Mouse (Mus musculus) CH12.LX (cell line): ENCODE results near the gene Syne3. TPM values are rescaled to one million over a fixed set of nuclear protein-coding genes. Genes with fewer than 3 reads are reported as not detected.

Source experiments
- DNase-seq: peaks from one replicate; pipeline ENCODE4 v3.0.0-alpha.2; 2013; ENCODE audit errors: extremely low read depth
- H3K27ac ChIP-seq: 2 replicates; pipeline ENCODE4 v1.5.1; 2012; ENCODE audit warnings: low read depth, mild to moderate bottlenecking, control low read depth, moderate library complexity; ENCODE audit not compliant: insufficient read depth
- H3K27me3 ChIP-seq: replicated peaks from 2 replicates; pipeline ENCODE3; 2012; ENCODE audit warnings: inconsistent platforms
- H3K36me3 ChIP-seq, 2 experiments: replicated peaks in 1 of 2; 2 replicates each; pipeline versions ENCODE3 to v1.6.1; 2012; ENCODE audit warnings: inconsistent platforms in 1 of 2, low read length in 1 of 2, mild to moderate bottlenecking in 1 of 2, mixed read lengths in 1 of 2, moderate library complexity in 1 of 2; ENCODE audit not compliant: control insufficient read depth in 1 of 2, insufficient read depth in 1 of 2
- H3K4me1 ChIP-seq, 2 experiments: 2 replicates each; pipeline ENCODE4 v1.6.1; 2012; ENCODE audit warnings: inconsistent platforms in 1 of 2, moderate library complexity in 1 of 2; ENCODE audit not compliant: insufficient read depth in 2 of 2, control insufficient read depth in 1 of 2
- H3K4me2 ChIP-seq: 2 replicates; pipeline ENCODE4 v1.6.1; 2012; ENCODE audit warnings: low read depth, mild to moderate bottlenecking, control low read depth; ENCODE audit not compliant: poor library complexity, insufficient read depth, severe bottlenecking
- H3K4me3 ChIP-seq, 3 experiments: fragments of 150-350 bp in 1 of 3; sonication (generic) in 1 of 3; replicated peaks in 1 of 3; 2 replicates each; pipeline versions ENCODE3 to v1.5.1; 2011 to 2012; ENCODE audit warnings: low read depth in 2 of 3, low read length in 2 of 3, mild to moderate bottlenecking in 2 of 3, moderate library complexity in 2 of 3, control low read depth in 1 of 3, improper control_type of control experiment in 1 of 3, inconsistent platforms in 1 of 3, mixed read lengths in 1 of 3; ENCODE audit not compliant: poor library complexity in 1 of 3
- H3K79me2 ChIP-seq: replicated peaks from 2 replicates; pipeline ENCODE4 v1.6.1; 2012; ENCODE audit warnings: mild to moderate bottlenecking, moderate library complexity; ENCODE audit not compliant: control insufficient read depth, poor library complexity, insufficient read depth, severe bottlenecking; ENCODE audit errors: extremely low read depth
- H3K9ac ChIP-seq: 2 replicates; pipeline ENCODE4 v1.6.1; 2012; ENCODE audit warnings: low read depth, mild to moderate bottlenecking, control low read depth, moderate library complexity; ENCODE audit not compliant: insufficient read depth
- H3K9me3 ChIP-seq: replicated peaks from 2 replicates; pipeline ENCODE3; 2012; ENCODE audit warnings: low read length, inconsistent platforms, mixed read lengths
- CHD1 ChIP-seq: IDR thresholded peaks from 2 replicates; pipeline ENCODE4 v1.6.1; 2012; ENCODE audit warnings: low read depth, low read length, improper control_type of control experiment, inconsistent platforms
- CHD2 ChIP-seq: IDR thresholded peaks from 2 replicates; pipeline ENCODE4 v1.6.1; 2011; ENCODE audit warnings: low read length, improper control_type of control experiment
- CTCF ChIP-seq, 2 experiments: IDR thresholded peaks in 1 of 2; conservative IDR thresholded peaks in 1 of 2; 2 replicates each; pipeline ENCODE4 v1.5.1; 2011 to 2012; ENCODE audit warnings: low read depth in 2 of 2, low read length in 2 of 2, improper control_type of control experiment in 1 of 2, inconsistent platforms in 1 of 2, mild to moderate bottlenecking in 1 of 2, moderate library complexity in 1 of 2
- EP300 ChIP-seq: IDR thresholded peaks from 2 replicates; pipeline ENCODE4 v1.6.1; 2011; ENCODE audit warnings: low read length, improper control_type of control experiment
- ETS1 ChIP-seq: conservative IDR thresholded peaks from 2 replicates; pipeline ENCODE4 v1.6.1; 2012; ENCODE audit warnings: low read depth, mild to moderate bottlenecking, inconsistent platforms, low read length, improper control_type of control experiment, moderate library complexity
- GABPA ChIP-seq: IDR thresholded peaks from 2 replicates; pipeline ENCODE4 v1.6.1; 2012; ENCODE audit warnings: low read depth, low read length, improper control_type of control experiment, inconsistent platforms; ENCODE audit not compliant: insufficient replicate concordance
- KAT2A ChIP-seq: IDR thresholded peaks from 2 replicates; pipeline ENCODE4 v1.6.1; 2012; ENCODE audit warnings: low read length, improper control_type of control experiment, inconsistent platforms; ENCODE audit not compliant: insufficient replicate concordance
- MAX ChIP-seq: IDR thresholded peaks from 2 replicates; pipeline ENCODE4 v1.6.1; 2011; ENCODE audit warnings: low read length, improper control_type of control experiment
- MEF2A ChIP-seq: IDR thresholded peaks from 2 replicates; pipeline ENCODE4 v1.6.1; 2014; ENCODE audit warnings: low read depth, mild to moderate bottlenecking, inconsistent platforms, low read length, improper control_type of control experiment, borderline replicate concordance
- MYC ChIP-seq: IDR thresholded peaks from 2 replicates; pipeline ENCODE4 v1.6.1; 2011; ENCODE audit warnings: low read depth, mild to moderate bottlenecking, improper control_type of control experiment, low read length
- POLR2A ChIP-seq: IDR thresholded peaks from 2 replicates; pipeline ENCODE4 v1.6.1; 2011; ENCODE audit warnings: low read depth, mild to moderate bottlenecking, improper control_type of control experiment, low read length
- RCOR1 ChIP-seq: conservative IDR thresholded peaks from 2 replicates; pipeline ENCODE4 v1.6.1; 2012; ENCODE audit warnings: low read depth, mild to moderate bottlenecking, inconsistent platforms, low read length, improper control_type of control experiment
- SMC3 ChIP-seq: IDR thresholded peaks from 2 replicates; pipeline ENCODE4 v1.6.1; 2011; ENCODE audit warnings: low read depth, low read length, improper control_type of control experiment
- TCF12 ChIP-seq: IDR thresholded peaks from 2 replicates; pipeline ENCODE4 v1.6.1; 2014; ENCODE audit warnings: low read depth, mild to moderate bottlenecking, inconsistent platforms, low read length, improper control_type of control experiment
- UBTF ChIP-seq: IDR thresholded peaks from 2 replicates; pipeline ENCODE4 v1.6.1; 2012; ENCODE audit warnings: low read depth, mild to moderate bottlenecking, inconsistent platforms, low read length, improper control_type of control experiment, moderate library complexity
- USF1 ChIP-seq: IDR thresholded peaks from 2 replicates; pipeline ENCODE4 v1.6.1; 2014; ENCODE audit warnings: low read depth, mild to moderate bottlenecking, inconsistent platforms, low read length, improper control_type of control experiment
- ZKSCAN1 ChIP-seq: IDR thresholded peaks from 2 replicates; pipeline ENCODE4 v1.6.1; 2012; ENCODE audit warnings: low read depth, inconsistent platforms, low read length, improper control_type of control experiment, borderline replicate concordance
- ZMIZ1 ChIP-seq: IDR thresholded peaks from 2 replicates; pipeline ENCODE4 v1.6.1; 2012; ENCODE audit warnings: low read depth, mild to moderate bottlenecking, inconsistent platforms, low read length, improper control_type of control experiment
- ZNF384 ChIP-seq: IDR thresholded peaks from 2 replicates; pipeline ENCODE4 v1.6.1; 2012; ENCODE audit warnings: low read depth, low read length, improper control_type of control experiment, inconsistent platforms
- dilution Hi-C: fragments of 300-500 bp; cut with MboI; formaldehyde crosslinking; loops from 2 replicates; pipeline ENCODE4 v1.14.3; 2020; ENCODE audit warnings: low sequenced_read_pairs; ENCODE audit not compliant: extremely low pct_unique_long_range_greater_than_20kb, extremely low pct_ligation_motif_present
- in situ Hi-C: fragments of 300-500 bp; cut with MboI; formaldehyde crosslinking; loops from 3 replicates; pipeline ENCODE4 v1.14.3; 2019; ENCODE audit warnings: low sequenced_read_pairs, low pct_ligation_motif_present, low pct_unique_long_range_greater_than_20kb, mixed read lengths
- polyA plus RNA-seq: library from polyadenylated mRNA; unstranded; fragments of >175 nt; gene quantifications from 2 replicates; pipeline ENCODE4 v1.2.1, GENCODE M21; 2012; ENCODE audit warnings: low read depth; ENCODE audit not compliant: insufficient read length
- total RNA-seq, 2 experiments: library from RNA; depleted of rRNA; stranded (reverse); fragments of 300-350 nt in 1 of 2; fragments of >200 nt in 1 of 2; gene quantifications; 2 replicates each; pipeline ENCODE4 v1.2.3; 2012 to 2014

Syne3 gene
- total and polyA plus RNA-seq, 3 experiments: 5.3 to 18.7 (median 7.3) TPM

DNA sequence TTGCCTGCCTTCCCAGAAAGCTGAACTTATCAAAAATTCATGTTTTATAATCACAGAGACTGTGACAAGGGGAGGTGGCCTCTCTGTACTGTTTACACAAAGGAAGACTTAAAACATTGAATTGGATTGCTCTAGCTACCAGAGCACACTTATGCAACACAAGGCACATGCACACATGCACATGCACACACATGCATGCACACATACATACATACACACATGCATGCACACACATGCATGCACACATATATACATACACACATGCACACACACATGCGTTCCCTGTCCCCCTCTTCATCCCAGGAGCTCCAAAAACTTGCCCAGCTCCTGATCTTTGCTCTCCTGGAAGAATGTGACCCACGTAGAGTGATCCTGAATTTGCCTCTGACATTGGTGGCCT, 83.8 kb downstream of the Syne3 start:
- Histone ChIP-seq H3K36me3 (peaks cover 10 to 11% of the 10 kb centered on the region in 2 experiments), H3K9ac (no peak overlapping the region), H3K79me2 (no peaks in the 10 kb centered on the region), H3K4me1 (no peaks in the 10 kb centered on the region; a peak in 1 of 4 replicates), H3K27me3 (peaks cover 3% of the 10 kb centered on the region), H3K4me3 (no peak overlapping the region), H3K9me3 (no peaks in the 10 kb centered on the region), H3K27ac (no peak overlapping the region), H3K4me2 (no peak overlapping the region)
- in situ Hi-C loops (loop anchor here (25.0 kb wide), 1 partner anchor 488 kb away; no protein-coding TSS in a partner anchor), dilution Hi-C loops (no loop called here)
- no peak for DNase-seq
- TF ChIP-seq SMC3: no peak
- TF ChIP-seq ETS1: no peak
- no peak for TF ChIP-seq MEF2A
- TF ChIP-seq CTCF (conservative IDR thresholded peaks at IDR 0.05 in 1 of 2, IDR thresholded peaks at IDR 0.05 in 1 of 2; ENCODE audit: low read depth in 2 of 2, low read length in 2 of 2): no peak
- no peak for TF ChIP-seq CHD1
- TF ChIP-seq TCF12: no peak
- TF ChIP-seq GABPA: no peak
- no peak for TF ChIP-seq KAT2A
- no peak for TF ChIP-seq MYC
- no peak for TF ChIP-seq ZMIZ1
- no peak for TF ChIP-seq UBTF

DNA sequence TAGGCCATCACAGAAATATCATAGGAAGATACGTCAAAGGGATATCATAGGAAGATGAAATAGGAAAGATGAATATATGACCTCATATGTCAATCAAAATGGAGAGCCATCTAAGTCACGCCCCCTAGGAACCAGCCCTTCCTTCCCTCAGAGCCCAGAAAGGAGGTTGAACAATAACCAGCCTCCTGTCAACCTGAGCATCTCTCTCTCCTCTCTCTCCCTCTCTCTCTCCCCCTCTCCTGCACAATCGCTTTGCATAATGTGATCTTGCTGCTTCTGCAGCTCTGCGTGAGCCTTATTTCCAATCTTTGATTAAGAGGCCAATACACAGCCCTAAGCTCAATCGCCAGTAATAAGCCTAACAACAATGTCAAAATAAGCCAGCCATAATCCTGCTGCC, 84.6 kb downstream of the Syne3 start:
- no peak for TF ChIP-seq RCOR1
- no peak for TF ChIP-seq USF1
- no peak for TF ChIP-seq UBTF
- in situ Hi-C loops (loop anchor here (25.0 kb wide), 1 partner anchor 488 kb away; no protein-coding TSS in a partner anchor), dilution Hi-C loops (no loop called here)
- Histone ChIP-seq H3K4me2 (no peak overlapping the region), H3K4me1 (no peaks in the 10 kb centered on the region; a peak in 1 of 4 replicates), H3K9me3 (no peaks in the 10 kb centered on the region), H3K4me3 (no peak overlapping the region), H3K27ac (no peak overlapping the region), H3K9ac (no peak overlapping the region), H3K79me2 (no peaks in the 10 kb centered on the region), H3K27me3 (peaks cover 7% of the 10 kb centered on the region), H3K36me3 (peaks cover 5 to 6% of the 10 kb centered on the region in 2 experiments)
- no peak for DNase-seq

DNA sequence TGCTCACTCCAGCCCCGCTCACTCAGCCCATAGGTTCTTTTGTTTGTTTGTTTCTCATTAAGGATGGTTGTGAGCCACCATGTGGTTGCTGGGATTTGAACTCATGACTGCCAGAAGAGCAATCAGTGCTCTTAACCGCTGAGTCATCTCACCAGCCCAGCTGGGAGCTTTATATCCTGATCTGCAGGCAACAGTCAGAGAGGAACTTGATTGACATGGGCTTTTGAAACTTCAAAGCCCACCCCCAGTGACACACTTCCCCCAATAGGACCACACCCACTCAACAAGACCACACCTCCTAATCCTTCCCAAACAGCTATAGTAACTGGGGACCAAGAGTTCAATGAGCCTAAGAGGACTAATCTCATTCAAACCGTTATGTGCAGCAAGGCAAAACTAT, 85.1 kb downstream of the Syne3 start:
- in situ Hi-C loops: no loop called here
- Histone ChIP-seq H3K4me3 (no peak overlapping the region), H3K79me2 (no peaks in the 10 kb centered on the region), H3K9ac (no peak overlapping the region), H3K36me3 (peaks cover 5 to 6% of the 10 kb centered on the region in 2 experiments), H3K27ac (no peak overlapping the region), H3K4me2 (no peak overlapping the region), H3K4me1 (no peaks in the 10 kb centered on the region; a peak in 1 of 4 replicates), H3K27me3 (peaks cover 11% of the 10 kb centered on the region), H3K9me3 (no peaks in the 10 kb centered on the region)
- DNase-seq: no peak
- TF ChIP-seq ZKSCAN1 (no peak), CHD2 (no peak), ZNF384 (no peak), RCOR1 (no peak), POLR2A (no peak), MAX (no peak), EP300 (no peak), USF1 (no peak)
- dilution Hi-C loops: no loop called here
